Mouse (Mus musculus): ENCODE measurements around the gene Accs.
A peak's percentile ranks its signal among the peaks of the same experiment; 100 is the strongest.

Accs gene

GRCm38 (mm10) chr2:93851303-93851702 is 1.6 kb upstream of the Accs start:
- no peak for DNase-seq (ENCODE audit: low spot score)

- no peak for DNase-seq (ENCODE audit: low spot score)
These were observed 688 bp upstream of the Accs start for GRCm38 (mm10) chr2:93850317-93850944.

- no peak for DNase-seq (ENCODE audit: low spot score)
These were observed 8.4 kb downstream of the Accs start for GRCm38 (mm10) chr2:93841349-93841748.

GRCm38 (mm10) chr2:93840109-93840508 is 9.6 kb downstream of the Accs start:
- DNase-seq (ENCODE audit: low spot score): no peak

- DNase-seq (ENCODE audit: low spot score): no peak
These were observed 10.8 kb downstream of the Accs start for GRCm38 (mm10) chr2:93838931-93839330.

GRCm38 (mm10) chr2:93836232-93836785 is 13.4 kb downstream of the Accs start:
- no peak for DNase-seq (ENCODE audit: low spot score)

GRCm38 (mm10) chr2:93835596-93835995 is 14.1 kb downstream of the Accs start:
- DNase-seq (ENCODE audit: low spot score): no peak

GRCm38 (mm10) chr2:93823519-93823918 is 26.2 kb downstream of the Accs start:
- DNase-seq (ENCODE audit: low spot score): peak; percentile 52

GRCm38 (mm10) chr2:93822045-93822749 is 27.5 kb downstream of the Accs start, which contains the start of gene Ext2:
TSS of gene Ext2 (minus strand) at chr2:93822568.
- peak; percentile 82 for DNase-seq (ENCODE audit: low spot score)

- no peak for DNase-seq (ENCODE audit: low spot score)
These were observed 32.0 kb downstream of the Accs start for GRCm38 (mm10) chr2:93817791-93818190.

- DNase-seq (ENCODE audit: low spot score): no peak
These were observed 36.4 kb downstream of the Accs start for GRCm38 (mm10) chr2:93813343-93813742.

GRCm38 (mm10) chr2:93811812-93812211 is 37.9 kb downstream of the Accs start:
- DNase-seq (ENCODE audit: low spot score): peak; percentile 31

GRCm38 (mm10) chr2:93809931-93810330 is 39.8 kb downstream of the Accs start:
- no peak for DNase-seq (ENCODE audit: low spot score)

- no peak for DNase-seq (ENCODE audit: low spot score)
These were observed 41.7 kb downstream of the Accs start for GRCm38 (mm10) chr2:93808071-93808470.

- DNase-seq (ENCODE audit: low spot score): no peak
These were observed 42.3 kb downstream of the Accs start for GRCm38 (mm10) chr2:93807440-93807839.

- no peak for DNase-seq (ENCODE audit: low spot score)
These were observed 43.1 kb downstream of the Accs start for GRCm38 (mm10) chr2:93806487-93807201.

- no peak for DNase-seq (ENCODE audit: low spot score)
These were observed 44.2 kb downstream of the Accs start for GRCm38 (mm10) chr2:93805523-93805922.

- DNase-seq (ENCODE audit: low spot score): no peak
These were observed 44.7 kb downstream of the Accs start for GRCm38 (mm10) chr2:93805066-93805465.

GRCm38 (mm10) chr2:93802947-93803346 is 46.8 kb downstream of the Accs start:
- no peak for DNase-seq (ENCODE audit: low spot score)

GRCm38 (mm10) chr2:93801097-93801496 is 48.6 kb downstream of the Accs start:
- no peak for DNase-seq (ENCODE audit: low spot score)

GRCm38 (mm10) chr2:93797162-93797795 is 52.5 kb downstream of the Accs start:
- no peak for DNase-seq (ENCODE audit: low spot score)

GRCm38 (mm10) chr2:93794375-93794774 is 55.4 kb downstream of the Accs start:
- DNase-seq (ENCODE audit: low spot score): no peak

Measured in spleen, adult 12 weeks (tissue).